Mouse (Mus musculus): ENCODE results near the gene Hal. TPM values are rescaled to one million over a fixed set of nuclear protein-coding genes. Genes with fewer than 3 reads are reported as not detected.
A peak's percentile ranks its signal among the peaks of the same experiment; 100 is the strongest.
"Not testable (repeated sequence)": the region's sequence is repeated elsewhere in the genome, so short reads cannot be mapped to it uniquely, and the experiment has no call there.

The Hal gene
- total RNA-seq, 2 experiments from 2014 or later, result 0.12 to 0.16 TPM

DNA sequence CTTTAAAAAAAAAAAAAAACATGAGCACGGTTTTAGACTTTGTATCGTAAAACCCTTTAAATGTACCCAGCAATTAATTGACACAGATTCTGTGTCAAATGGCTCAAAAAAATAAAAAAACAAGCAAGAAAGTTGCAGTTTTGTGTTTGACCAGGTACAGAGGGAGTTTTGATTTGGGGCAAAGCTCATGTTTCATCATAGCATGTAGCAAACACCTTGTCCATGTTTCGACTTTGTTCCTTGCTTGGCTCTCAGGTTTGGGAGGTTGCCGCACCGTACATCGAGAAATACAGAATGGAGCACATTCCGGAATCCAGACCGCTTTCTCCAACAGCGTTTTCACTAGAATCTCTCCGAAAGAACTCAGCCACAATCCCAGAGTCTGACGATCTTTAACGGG lies 27.4 kb downstream of the Hal start:
- DNase-seq (ENCODE audit: low spot score in 2 of 2), result no peak

DNA sequence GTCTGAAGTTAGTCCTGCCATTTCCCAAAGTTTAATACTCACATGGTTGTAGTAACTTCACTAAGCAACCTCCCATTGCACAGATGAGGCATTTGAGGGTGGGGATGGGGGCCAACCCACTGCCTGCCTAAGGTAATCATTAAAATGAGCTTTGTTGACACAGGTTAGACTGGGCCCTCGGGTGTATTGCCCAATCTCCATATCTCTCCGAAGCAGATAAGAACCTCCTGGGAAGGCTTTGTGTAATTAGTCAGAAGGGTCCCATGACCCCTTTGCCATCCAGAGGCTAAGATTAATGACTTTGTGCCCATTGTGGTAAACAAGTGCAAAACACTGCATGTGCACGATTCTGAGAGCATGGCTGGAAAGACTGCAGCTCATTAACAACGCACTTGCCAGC lies 29.2 kb downstream of the Hal start:
- DNase-seq (ENCODE audit: low spot score in 2 of 2), result no peak

DNA sequence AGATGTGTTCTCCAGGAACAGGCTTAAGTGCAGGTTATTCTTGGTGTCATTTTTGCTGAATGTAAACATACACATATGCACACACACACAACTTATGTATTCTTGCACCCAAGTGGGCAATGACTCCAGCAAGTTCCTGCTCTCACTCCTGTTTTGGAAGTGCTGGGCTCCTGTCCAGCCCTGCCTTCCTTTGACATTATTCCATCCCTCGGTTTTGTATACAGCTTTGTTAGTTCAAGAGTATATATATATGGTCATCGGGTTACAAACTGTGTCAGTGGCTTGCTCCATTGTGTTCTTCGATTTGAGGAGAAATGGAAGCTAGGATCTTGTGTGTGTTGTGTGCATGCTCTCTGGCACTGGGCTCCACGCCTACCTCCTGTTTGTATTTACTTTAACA lies 29.6 kb downstream of the Hal start:
- no peak for DNase-seq (ENCODE audit: low spot score in 2 of 2)

DNA sequence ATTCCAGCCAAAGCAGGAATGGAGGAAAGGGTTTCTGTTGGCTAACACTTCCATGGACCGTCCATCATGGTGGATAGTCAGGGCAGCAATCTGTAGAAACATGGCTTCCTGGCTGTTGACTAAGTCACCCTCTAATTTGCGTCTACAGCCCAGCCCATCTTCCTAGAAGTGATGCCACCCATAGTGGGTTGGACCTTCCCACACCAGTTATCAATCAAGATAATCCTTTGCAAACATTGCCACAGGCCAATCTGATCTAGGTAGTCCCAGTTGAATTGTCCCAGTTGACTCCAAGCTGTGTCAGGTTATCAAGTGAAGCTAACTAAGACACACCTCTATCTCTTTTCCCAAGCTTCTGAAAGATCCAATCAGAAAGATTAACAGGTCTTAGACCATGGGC lies 30.1 kb downstream of the Hal start:
- no peak for DNase-seq (ENCODE audit: low spot score in 2 of 2)

DNA sequence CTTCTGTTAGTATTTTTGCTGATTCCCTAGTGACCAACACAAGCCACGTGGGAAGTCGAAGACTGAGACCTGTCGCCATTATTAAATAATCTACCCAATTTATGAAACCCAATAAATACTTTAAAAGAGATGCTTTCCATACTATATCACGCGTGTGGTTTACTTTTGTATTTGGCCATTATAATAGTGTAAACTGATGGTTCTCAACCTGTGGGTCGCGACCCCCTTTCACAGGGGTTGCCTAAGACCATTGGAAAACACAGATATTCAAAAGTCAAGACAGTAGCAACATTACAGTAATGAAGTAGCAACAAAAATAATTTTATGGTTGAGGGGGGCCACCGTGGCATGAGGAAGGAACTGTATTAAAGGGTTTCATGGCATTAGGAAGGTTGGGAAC lies 30.6 kb downstream of the Hal start:
- no peak for DNase-seq (ENCODE audit: low spot score in 2 of 2)

DNA sequence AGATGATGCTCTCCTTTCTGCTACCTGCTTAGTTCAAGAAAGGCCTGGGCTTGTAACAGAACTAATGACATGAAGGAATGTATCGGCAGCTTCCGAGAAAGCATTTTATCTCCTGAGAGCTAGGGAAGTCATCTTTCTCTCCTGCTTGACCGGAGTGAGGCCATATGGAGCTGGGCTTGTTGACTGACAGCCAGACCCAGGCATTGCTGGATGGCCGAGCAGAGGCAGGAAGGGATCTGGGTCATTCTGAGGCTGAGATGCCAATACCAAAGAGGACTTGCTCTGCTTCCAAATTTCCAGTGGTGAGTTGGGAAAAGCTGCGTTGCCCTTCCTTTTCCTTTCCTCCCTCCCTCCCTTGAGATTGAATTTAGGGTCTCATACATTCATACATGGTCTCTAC lies 31.2 kb downstream of the Hal start:
- no peak for DNase-seq (ENCODE audit: low spot score in 2 of 2)

DNA sequence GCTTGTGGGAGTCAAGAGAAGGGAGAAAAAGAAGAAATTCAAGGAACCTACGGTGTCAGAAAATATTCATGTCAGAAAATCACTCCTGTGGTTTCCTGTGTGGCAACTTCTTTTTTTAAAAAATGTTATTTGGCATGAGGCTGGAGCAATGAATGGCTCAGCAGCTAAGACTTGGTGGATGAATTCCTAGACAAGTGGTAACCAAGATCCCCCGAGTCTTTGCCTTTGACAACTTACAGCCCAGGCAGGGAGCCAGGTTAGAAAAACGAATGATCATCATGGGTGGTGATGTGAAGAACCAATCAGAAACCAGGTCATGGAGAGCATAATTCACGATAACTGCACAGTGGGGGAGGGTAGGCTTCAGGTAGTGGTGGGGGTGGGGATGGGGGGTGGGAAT lies 32.4 kb downstream of the Hal start:
- DNase-seq (ENCODE audit: low spot score in 2 of 2), result no peak

DNA sequence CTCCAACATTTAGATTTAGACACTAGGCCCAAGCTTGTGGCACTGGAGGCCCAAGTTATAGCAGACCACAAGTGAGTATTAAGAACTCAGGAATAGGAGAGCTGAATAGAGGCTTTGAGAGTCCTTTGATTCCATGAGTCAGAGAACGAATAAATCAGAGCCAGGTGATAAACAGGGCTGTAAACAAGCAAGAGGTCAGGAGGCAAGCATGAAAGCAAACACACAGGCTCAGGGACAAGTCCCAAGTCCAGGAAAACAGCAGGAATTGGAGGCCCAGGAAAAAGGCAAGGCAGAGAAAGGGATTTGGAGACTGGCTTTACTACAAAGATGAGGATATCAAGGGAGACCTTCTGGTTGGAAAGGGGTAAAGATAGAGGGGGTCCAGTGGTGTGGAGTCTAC lies 36.8 kb downstream of the Hal start:
- DNase-seq (ENCODE audit: low spot score in 2 of 2), result no peak

DNA sequence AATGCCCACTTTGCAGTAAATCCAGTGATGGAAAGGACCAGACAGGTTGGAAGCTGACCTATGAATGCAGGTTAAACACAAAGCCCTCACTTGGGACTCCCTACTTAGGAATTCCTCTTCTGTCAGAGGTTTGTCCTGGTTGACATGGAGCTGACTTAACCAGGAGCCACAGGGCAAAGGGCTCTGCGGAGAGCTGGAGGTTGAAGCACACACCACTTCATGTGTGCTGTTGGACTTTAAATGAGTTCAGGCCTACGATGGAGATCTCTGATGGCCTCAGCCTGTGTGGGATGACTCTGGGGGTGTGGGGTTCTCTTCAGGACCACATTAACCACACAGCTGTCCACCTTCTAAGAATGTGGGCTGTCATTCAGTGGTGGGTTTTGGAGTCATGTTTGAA lies 49.7 kb downstream of the Hal start:
- DNase-seq (ENCODE audit: low spot score in 2 of 2), result no peak

DNA sequence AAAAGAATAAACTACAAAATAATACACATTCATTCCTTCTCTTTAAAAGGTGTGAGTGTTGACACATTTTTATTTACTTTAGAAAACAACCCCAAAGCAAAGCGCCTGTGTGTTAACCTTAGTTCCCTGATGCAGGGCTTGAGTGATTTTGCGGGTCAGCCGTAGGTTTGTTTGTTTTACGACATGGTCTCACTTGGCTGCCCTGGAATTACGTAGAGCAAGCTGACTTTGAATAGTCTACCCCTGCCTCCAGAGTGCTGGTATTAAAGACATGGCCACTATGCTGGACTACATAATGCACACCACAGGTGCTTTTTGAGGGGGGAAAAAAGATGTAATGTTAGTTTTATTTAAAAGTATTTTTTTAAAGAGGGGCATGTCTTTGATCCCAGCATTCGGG lies 50.2 kb downstream of the Hal start:
- DNase-seq (ENCODE audit: low spot score in 2 of 2), result no peak

DNA sequence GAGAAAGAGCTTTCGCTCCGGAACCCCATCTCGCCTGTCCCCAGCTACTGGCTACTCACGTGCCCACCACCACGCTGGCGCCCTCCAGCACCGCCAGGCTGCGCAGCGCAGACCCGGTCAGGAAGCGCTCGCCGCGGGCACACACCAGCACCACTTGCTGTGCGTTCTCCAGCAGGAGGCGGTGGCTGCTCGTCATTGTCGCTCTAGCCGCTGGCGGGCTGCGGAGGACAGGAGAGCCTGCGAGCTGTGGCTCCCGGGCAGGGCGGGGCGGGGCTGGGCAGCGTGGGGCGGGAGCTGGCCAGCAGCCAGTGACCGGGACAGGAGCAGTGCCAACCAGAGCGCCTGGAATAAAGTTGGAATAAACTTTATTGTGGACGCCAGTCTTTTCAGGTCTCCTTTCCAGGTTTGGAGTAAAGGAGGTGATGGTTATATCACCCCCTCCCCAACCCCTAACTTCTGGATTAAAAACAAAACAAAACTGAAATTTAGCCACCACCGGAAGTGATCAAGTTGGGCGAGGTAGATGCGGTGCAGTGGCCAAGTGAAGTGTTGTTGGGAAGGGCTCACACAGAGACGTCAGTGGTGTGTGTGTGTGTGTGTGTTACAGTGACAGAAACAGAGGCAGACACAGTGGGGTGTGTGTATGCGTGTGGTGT lies 51.3 kb downstream of the Hal start, which contains the start of gene Amdhd1:
Amdhd1 (minus strand) TSS at position 259 of the 656 bp plus-strand sequence.
- DNase-seq (ENCODE audit: low spot score in 2 of 2), result peak; percentile 65 to 84

DNA sequence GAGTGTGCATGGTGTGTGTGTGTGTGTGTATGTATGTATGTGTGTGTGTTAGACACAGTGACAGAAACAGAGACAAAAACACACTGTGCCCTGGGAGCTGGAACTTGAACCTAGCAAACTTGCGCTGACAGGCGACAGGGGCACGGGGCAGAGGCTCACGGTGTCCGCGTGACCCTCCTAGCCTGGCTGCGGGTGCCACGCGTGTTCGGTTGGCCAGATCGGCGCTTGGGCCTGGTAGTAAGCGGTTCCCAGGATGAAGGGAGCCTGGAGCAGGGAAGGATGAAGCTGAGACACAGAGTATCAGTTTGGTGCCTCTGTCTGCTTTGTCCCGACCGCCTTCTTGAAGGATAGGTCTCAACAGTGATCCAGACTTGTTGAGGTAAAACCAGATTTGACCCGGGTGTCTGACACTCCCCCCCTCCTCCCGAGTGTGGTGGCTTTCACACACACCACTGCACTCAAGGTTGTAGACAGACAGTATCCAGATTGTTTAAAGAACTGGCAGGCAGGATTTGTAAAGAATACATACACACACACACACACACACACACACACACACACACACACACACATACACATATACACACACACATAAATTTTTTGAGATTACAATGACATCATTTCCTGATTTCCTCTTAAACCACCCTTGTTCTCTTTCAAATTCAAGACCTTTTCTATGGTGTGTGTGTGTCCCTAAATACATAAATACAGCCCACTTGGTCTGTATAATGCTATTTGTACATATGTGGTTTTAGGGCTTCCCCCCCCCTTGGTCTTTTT lies 52.1 kb downstream of the Hal start, which contains the start of gene Ccdc38:
Ccdc38 (plus strand) TSS at position 202 of the 780 bp plus-strand sequence.
- no peak for DNase-seq (ENCODE audit: low spot score in 2 of 2)

DNA sequence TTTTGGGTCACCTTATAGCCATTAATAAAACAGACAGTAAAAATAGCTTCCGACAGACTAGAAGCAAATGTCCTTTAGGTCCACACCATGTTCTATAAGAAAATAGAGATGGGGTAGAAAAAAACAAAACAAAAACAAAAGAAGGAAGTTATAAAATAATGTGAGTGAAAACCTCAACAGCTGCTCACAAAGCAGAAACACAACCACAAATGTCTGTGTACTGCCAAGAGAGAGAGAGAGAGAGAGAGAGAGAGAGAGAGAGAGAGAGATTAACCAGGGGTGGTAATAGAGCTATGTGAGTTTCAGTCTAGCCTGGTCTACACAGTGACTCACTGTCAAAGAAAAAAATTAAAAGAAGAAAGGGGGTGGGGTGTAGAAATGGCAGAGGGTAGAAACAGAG lies 53.0 kb downstream of the Hal start:
- no peak for DNase-seq (ENCODE audit: low spot score in 2 of 2)

DNA sequence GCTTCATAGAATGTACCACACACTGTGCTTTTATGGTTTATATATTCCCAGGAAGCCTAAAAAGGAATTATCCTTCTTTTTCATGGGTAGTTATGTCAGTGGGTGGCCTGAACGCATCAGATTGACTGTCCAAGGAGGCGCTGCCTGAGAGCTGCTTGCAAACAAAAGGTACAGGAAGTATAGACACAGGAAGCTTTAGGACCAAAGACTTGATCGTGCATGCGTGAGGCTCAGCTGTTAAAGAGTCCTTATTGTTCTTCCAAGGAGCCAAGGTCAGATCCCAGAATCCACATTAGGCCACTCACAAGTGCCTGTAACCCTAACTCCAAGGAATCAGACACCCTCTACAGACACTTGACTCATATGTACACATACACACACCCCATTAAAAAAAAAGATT lies 53.8 kb downstream of the Hal start:
- DNase-seq (ENCODE audit: low spot score in 2 of 2), result no peak

DNA sequence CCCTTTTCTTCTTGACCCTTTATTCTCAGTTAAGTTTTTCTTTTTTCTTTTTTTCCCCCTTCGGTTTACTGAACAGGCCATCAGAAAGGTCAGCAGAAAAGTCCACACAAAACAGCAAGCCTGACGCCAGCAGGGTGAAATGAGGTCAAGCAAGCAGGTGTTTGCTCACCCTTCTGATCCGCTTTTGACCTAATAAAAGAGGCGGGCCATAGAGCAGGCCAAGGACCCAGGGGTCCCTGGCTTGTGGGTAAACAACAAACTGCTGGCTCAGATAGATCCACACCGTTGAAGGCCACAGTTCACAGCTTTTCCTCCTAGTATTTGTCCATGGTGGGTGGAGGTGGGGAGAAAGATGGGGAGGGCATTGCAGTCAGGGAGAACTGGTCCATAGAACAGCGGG lies 54.6 kb downstream of the Hal start:
- no peak for DNase-seq (ENCODE audit: low spot score in 2 of 2)

DNA sequence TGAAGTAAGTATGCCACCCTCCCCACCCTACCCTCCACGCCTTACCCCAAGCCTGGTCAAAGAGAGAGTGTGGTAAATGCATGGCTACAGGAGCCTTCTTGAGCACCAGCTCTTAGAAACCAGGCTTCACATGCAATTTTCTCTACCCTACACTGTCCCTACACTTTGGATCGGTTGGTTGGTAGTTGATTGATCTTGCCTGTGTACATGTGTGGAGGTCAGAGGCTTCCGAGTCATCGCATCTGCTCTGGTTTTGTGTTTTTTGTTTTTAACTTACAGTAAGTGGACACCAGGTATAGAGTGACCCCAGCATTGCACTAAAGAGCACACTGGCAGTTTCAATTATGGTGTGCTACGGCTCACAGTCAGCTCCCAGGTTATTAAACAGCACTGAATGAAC lies 55.6 kb downstream of the Hal start:
- DNase-seq (ENCODE audit: low spot score in 2 of 2), result no peak

DNA sequence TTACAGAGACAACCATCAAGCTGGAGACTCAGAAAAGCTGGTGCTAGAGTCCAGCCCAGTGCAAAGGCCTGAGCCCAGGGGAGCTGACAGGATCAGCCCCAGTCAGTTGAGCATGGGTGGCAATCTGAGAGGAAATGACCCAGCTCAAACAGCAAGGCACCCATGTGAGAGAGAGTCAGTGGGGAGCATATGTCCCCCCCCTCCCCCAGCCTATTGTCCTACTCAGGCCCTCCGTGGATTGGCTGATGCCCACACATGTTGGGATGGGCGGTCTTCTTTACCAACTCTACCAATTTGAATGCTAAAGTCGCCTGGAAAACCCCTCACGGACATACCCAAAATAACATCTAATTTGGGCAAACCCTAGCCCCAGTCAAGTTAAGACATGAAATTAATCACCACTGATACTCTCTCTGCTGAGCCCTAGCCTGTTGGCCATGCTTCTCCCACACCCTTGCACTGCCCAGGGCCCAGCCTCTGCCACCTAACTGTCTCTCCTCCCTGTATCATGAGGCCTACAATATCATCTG lies 59.2 kb downstream of the Hal start:
- DNase-seq (ENCODE audit: low spot score in 2 of 2), result no peak

DNA sequence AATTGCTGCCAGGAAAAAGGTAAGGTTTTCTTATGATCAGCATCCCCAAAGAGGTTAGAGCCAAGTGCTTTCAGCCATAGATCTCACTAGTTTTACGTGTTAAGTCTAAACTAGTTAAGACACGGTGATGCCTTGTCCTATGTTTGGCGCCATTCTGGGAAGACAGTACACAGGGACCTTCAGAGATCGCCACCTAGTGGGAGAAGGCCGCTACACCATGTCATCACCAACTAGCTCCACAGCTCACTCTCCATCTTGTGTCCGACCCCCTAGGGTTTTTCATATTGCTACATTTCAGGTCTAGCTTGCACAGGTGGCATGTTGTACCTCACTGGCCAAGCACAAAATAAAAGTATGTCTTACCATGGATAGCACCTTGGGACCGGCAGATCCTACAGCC lies 60.4 kb downstream of the Hal start:
- peak; percentile 40 to 72 for DNase-seq (ENCODE audit: low spot score in 2 of 2)

DNA sequence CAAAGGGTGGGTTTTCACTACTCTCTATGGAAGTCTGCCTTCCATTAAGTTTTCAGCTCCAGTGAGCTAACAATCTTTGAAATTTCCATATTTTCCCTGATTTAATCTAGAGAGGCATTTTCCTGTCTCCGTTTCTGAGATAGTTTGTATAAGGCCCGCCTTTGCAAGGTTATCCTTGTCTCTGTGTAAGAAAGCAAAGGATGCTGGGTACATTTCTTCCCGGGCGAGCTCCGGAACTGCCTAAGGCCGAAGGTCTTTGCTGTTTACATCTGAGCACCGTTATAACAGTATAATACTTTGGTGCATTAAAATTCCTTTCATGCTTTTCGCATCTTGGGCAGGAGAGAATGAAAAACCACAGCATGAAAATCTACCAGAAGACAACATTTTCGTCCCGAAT lies 61.3 kb downstream of the Hal start:
- DNase-seq (ENCODE audit: low spot score in 2 of 2), result no peak

DNA sequence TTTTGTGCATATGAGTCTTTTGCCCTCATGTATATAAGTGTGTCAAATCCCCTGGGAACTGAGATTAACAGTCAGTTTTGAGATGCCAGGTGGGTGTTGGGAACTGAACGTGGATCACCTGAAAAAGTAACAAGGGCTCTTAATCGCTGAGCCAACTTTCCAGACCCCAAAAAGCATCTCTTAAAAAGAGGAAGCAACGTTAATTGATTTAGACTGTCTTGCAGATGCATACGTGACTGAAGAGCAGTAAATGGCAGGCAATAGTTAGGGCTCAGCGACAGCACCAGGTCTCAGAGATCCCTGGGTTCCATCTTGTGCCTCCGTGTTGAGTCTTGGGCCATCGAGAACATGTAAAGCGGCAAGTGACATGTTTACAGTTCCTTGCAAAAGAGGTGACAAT lies 64.0 kb downstream of the Hal start:
- no peak for DNase-seq (ENCODE audit: low spot score in 2 of 2)

DNA sequence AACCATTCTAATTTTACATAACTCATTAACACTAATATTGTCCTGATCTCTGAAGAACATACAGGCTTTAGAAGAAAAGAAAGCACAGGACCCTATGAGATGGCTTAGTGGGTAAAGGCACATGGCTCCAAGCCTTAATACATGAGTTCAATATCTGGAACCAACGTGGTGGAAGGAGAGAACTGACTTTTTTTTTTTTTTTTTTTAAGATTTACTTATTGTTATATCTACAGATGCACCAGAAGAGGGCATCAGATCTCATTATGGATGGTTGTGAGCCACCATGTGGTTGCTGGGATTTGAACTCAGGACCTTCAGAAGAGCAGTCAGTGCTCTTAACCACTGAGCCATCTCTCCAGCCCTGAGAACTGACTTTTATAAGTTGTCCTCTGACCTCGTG lies 69.4 kb downstream of the Hal start:
- not testable (repeated sequence) for DNase-seq (ENCODE audit: low spot score in 2 of 2)

DNA sequence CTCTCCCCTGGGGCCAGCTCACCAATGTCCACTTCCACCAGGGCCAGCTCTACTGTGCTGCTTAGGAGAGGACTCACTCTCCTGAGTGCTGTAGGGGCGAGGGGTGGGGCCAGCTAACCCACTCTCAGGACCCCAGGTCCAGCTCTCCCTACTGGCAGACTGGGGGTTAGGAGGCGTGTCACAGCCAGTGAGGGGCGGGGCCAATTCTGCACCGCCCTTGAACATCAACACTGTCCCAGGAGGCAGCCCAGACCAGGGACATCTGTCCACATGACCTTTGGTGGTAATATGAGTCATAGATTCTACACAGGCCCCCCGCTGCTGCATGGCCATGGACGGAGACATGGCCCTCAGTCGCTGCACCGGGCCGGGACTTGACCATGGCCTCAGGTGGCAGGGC lies 71.2 kb downstream of the Hal start:
- DNase-seq (ENCODE audit: low spot score in 2 of 2), result no peak
